Mouse (Mus musculus): Measurements from ENCODE around the gene Lamc2.

The Lamc2 gene

GRCm38 (mm10) chr1:153185828-153186803 lies at the start of gene Lamc2:
Gene Lamc2, minus strand, starts transcription at chr1:153186447.
- DNase-seq (ENCODE audit: extremely low read depth, low read depth, low spot score) = no peak

DNA sequence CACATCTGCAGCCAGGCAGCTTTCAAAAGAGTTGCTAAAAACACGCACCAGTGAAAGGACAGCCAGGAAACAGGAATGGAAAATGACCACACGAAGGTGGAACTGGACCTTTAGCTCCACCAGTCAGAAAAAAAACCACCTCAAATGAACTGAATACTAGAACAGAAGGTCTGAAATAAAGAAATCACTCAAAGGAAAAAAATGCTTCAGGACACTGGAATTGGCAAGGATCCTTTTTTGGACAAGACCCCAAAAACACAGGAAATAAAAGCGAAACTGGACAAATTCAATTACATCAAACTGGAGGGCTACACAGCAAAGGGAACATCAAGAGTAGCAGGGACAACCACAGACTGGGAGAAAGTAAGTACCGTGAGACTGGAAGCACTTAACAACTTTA lies 49.3 kb upstream of the Lamc2 start:
- DNase-seq (ENCODE audit: extremely low read depth, low read depth, low spot score) = no peak

- DNase-seq (ENCODE audit: extremely low read depth, low read depth, low spot score) = no peak
Measured at GRCm38 (mm10) chr1:153231681-153232080, 45.4 kb upstream of the Lamc2 start.

- DNase-seq (ENCODE audit: extremely low read depth, low read depth, low spot score) = no peak
Measured at GRCm38 (mm10) chr1:153227916-153228315, 41.7 kb upstream of the Lamc2 start.

- no peak for DNase-seq (ENCODE audit: extremely low read depth, low read depth, low spot score)
Measured at GRCm38 (mm10) chr1:153227096-153227495, 40.8 kb upstream of the Lamc2 start.

DNA sequence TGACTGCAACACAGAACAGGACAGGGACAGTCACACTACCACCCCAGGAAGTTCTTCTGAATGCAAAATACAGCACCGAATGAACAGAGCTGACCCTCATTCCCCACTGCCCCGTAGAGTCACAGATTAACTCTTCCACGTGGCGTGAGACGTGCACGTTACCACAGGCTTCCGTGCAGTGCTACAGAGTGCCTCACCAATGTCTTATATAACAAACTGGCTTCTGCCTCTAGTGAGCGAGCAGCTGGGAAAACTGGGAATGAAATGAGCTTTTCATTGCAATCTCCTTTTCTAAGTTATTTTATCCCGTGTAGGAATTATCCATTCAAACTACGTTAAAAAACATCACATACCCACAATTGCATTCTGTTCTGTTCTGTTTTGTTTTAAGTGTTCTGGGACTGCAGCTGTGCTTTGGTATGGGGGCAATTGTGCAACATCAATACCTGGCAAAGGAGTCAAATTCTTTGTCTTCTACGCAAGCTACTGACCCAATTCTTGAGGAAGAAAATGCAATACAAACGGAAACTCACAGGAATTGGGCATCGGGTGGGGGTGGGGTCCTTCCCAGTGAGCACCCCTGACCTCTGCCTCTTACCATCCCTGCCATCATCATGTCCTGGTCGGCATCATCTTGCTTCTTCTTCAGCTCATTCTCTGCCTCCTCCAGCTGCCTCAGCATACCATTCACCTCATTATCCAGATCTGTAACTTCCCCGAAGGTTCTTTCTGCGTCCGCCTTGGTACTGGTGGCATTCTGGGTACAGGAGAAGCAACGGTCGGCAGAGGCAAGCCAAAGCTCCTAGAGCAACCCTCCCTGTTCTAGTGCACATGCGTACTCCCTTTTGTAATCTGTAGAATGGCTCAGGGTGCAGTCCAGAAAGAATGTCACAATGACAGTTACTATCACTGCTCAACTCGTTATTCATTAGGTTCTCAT lies 39.8 kb upstream of the Lamc2 start:
- peak; percentile 7 for DNase-seq (ENCODE audit: extremely low read depth, low read depth, low spot score)

GRCm38 (mm10) chr1:153224331-153224730 lies 38.1 kb upstream of the Lamc2 start:
- no peak for DNase-seq (ENCODE audit: extremely low read depth, low read depth, low spot score)

- no peak for DNase-seq (ENCODE audit: extremely low read depth, low read depth, low spot score)
Measured at GRCm38 (mm10) chr1:153219376-153219775, 33.1 kb upstream of the Lamc2 start.

- no peak for DNase-seq (ENCODE audit: extremely low read depth, low read depth, low spot score)
Measured at GRCm38 (mm10) chr1:153216516-153216915, 30.3 kb upstream of the Lamc2 start.

DNA sequence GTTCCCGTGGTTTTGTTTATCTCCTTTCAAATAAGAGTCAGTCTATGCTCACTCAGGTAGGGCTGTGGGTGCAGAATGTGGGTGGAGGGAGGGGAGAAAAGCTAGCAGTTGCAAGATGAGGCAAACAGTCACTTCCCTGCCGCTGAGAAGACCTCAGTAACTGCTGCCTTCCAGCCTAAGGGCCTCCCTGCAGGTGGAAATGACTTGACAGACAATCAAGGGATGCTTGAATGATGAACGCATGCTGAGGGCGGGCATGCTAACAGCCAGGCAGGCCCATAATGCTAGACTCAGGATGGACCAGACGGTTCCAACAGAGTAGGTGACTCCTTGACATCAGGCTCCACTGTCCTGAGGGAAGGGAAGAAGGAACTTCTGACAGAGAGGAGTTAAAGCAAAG lies 29.4 kb upstream of the Lamc2 start:
- no peak for DNase-seq (ENCODE audit: extremely low read depth, low read depth, low spot score)

GRCm38 (mm10) chr1:153210992-153211391 lies 24.7 kb upstream of the Lamc2 start:
- no peak for DNase-seq (ENCODE audit: extremely low read depth, low read depth, low spot score)

- no peak for DNase-seq (ENCODE audit: extremely low read depth, low read depth, low spot score)
Measured at GRCm38 (mm10) chr1:153210198-153210597, 24.0 kb upstream of the Lamc2 start.

GRCm38 (mm10) chr1:153202195-153202594 lies 15.9 kb upstream of the Lamc2 start:
- DNase-seq (ENCODE audit: extremely low read depth, low read depth, low spot score) = no peak

DNA sequence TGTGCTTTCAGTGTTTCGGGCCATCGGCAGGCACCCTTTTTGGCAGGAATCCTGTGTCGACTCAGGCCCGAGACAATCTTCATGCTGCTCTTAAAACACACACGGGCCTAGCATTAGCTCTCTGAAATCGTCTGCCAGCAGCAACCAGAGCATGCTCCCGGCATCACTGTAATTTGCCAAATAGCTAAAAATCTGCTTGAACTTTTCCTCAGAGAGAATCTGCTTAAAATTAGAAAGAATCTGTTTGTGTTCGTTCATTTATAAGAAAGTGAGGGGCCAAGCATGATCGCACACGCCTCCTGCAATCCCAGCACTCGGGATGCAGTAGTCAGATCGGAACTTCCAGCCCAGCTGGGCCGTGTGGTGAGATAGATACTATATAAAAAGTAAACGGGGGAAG lies 15.2 kb upstream of the Lamc2 start:
- no peak for DNase-seq (ENCODE audit: extremely low read depth, low read depth, low spot score)

DNA sequence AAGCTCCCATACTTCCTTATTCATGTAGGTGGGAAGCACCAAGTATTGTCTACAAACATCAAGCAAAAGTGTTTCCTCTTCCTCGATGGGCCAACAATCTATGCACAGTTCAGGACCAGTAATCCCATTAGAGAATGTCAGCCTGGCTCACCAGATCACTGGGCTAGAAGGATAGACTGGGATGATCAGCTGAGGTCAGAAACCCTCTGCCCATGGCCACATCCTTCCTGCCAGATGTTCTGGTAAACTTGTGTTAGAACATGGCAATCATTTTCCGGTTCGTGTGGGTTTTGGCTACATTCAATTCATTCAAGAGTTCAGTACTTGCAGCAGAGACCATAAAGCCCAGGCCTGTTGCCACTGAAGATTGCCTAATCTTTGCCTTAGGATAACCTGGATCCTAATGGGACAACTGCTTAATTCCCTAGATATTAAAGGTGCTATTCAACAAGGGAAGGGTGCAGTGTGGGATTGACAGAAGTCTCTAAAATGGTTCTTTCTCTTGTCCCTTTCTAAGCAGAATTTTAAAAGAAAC lies 11.1 kb upstream of the Lamc2 start:
- DNase-seq (ENCODE audit: extremely low read depth, low read depth, low spot score) = peak; percentile 82

GRCm38 (mm10) chr1:153192945-153193344 lies 6.7 kb upstream of the Lamc2 start:
- DNase-seq (ENCODE audit: extremely low read depth, low read depth, low spot score) = no peak

- DNase-seq (ENCODE audit: extremely low read depth, low read depth, low spot score) = no peak
Measured at GRCm38 (mm10) chr1:153192379-153192778, 6.1 kb upstream of the Lamc2 start.

DNA sequence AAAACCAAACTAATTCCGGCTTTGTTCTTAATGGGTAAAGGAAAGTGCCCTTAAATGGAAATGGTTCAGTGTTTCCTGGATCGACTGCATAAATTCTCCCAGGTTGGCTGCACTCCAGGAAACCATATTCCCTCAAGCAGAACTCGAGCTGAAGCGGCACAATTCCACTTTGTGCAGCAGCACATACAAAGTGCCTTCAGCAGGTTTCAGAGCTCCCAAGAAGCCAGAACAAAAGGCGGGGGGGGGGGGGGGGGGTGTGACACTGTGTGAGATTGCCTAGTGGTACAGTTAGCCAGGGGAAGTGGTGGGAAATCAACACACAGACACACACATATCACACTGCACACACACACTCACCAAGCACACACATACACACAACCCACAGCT lies 5.7 kb upstream of the Lamc2 start:
- no peak for DNase-seq (ENCODE audit: extremely low read depth, low read depth, low spot score)

- DNase-seq (ENCODE audit: extremely low read depth, low read depth, low spot score) = no peak
Measured at GRCm38 (mm10) chr1:153191237-153191942, 5.1 kb upstream of the Lamc2 start.

DNA sequence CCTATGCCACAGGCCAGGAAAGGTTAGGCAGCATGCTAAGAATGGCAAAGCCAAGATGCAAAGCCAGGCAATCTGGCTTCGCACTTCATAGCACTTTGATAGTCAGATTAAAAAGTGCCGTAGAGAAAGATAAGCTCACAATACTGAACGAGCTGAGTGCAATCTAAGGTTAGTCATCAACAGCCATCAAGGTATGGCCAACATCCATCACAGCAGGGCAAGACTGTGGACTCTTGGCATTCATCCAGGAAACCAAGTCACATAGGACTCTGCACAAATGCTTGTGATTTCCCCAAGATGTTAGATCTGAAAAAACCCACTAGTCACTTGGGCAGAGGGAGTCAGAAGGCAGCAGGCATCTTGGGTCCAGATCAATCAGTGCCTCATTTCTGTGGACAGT lies 1.8 kb upstream of the Lamc2 start:
- DNase-seq (ENCODE audit: extremely low read depth, low read depth, low spot score) = no peak

Measured in fat pad, adult 2 months (tissue).